Mouse (Mus musculus) lung, adult 2 months (tissue): ENCODE results near the gene Snx30.

ENCODE experiments used
- CTCF ChIP-seq: fragments of 200-500 bp; IDR thresholded peaks from 2 replicates; pipeline ENCODE4 v1.5.1; 2011; ENCODE audit warnings: mild to moderate bottlenecking, low read length, control low read depth; ENCODE audit not compliant: insufficient read depth
- POLR2A ChIP-seq: fragments of 200-500 bp; IDR thresholded peaks from 2 replicates; pipeline ENCODE4 v1.6.1; 2011; ENCODE audit warnings: low read depth, mild to moderate bottlenecking, control low read depth, low read length, borderline replicate concordance; ENCODE audit errors: extremely low read depth

GRCm38 (mm10) chr4:59787126-59787525 is 18.5 kb upstream of the Snx30 start:
- TF ChIP-seq CTCF (no peak), POLR2A (no peak)
